Mouse (Mus musculus): ENCODE measurements around the gene 1810009A15Rik.

- TF ChIP-seq CTCF (IDR thresholded peaks at IDR 0.05; ENCODE audit: low read depth), result no peak
- TF ChIP-seq EP300 (IDR thresholded peaks at IDR 0.05; ENCODE audit: low read depth), result no peak
These were observed 49.3 kb upstream of the 1810009A15Rik start, which contains the start of gene Gng3 for GRCm38 (mm10) chr19:8839103-8839907.
